Mouse (Mus musculus) neural tube, embryonic 14.5 days (tissue): ENCODE measurements around the gene Mus81. TPM values are rescaled to one million over a fixed set of nuclear protein-coding genes. Genes with fewer than 3 reads are reported as not detected.
"Not testable (repeated sequence)": the region's sequence is repeated elsewhere in the genome, so short reads cannot be mapped to it uniquely, and the experiment has no call there.

ENCODE experiments used
- ATAC-seq: fragments of 200-750 bp; cut with Nextera tagmentation; 2 replicates; pipeline ENCODE4 v1.8.0; 2017; ENCODE audit warnings: low read depth, mild to moderate bottlenecking, moderate TSS enrichment, moderate library complexity
- H3K27ac ChIP-seq: fragments of 300-500 bp; sonication (generic); 2 replicates; pipeline ENCODE4 v1.5.1; 2014; ENCODE audit warnings: low read depth, mild to moderate bottlenecking, control low read depth, low read length, moderate library complexity, mixed read lengths
- H3K27me3 ChIP-seq: fragments of 300-500 bp; sonication (generic); 2 replicates; pipeline ENCODE4 v1.6.1; 2014; ENCODE audit warnings: low read length; ENCODE audit not compliant: control insufficient read depth, insufficient read depth
- H3K36me3 ChIP-seq: fragments of 300-500 bp; sonication (generic); 2 replicates; pipeline ENCODE4 v1.6.1; 2014; ENCODE audit warnings: low read length, mixed read lengths; ENCODE audit not compliant: control insufficient read depth, insufficient read depth
- H3K4me1 ChIP-seq: fragments of 300-500 bp; sonication (generic); 2 replicates; pipeline ENCODE4 v1.6.1; 2014; ENCODE audit warnings: low read length; ENCODE audit not compliant: control insufficient read depth, insufficient read depth
- H3K4me2 ChIP-seq: fragments of 300-500 bp; sonication (generic); 2 replicates; pipeline ENCODE4 v1.6.1; 2014; ENCODE audit warnings: mild to moderate bottlenecking, low read depth, low read length, control low read depth
- H3K4me3 ChIP-seq: fragments of 300-500 bp; sonication (generic); 2 replicates; pipeline ENCODE4 v1.5.1; 2014; ENCODE audit warnings: low read depth, low read length, control low read depth, mixed read lengths
- H3K9ac ChIP-seq: fragments of 300-500 bp; sonication (generic); replicated peaks from 2 replicates; pipeline ENCODE4 v1.6.1; 2014; ENCODE audit warnings: low read depth, mild to moderate bottlenecking, control low read depth, low read length, mixed read lengths
- H3K9me3 ChIP-seq: fragments of 300-500 bp; sonication (generic); 2 replicates; pipeline ENCODE4 v1.6.1; 2016; ENCODE audit warnings: low read length; ENCODE audit not compliant: control insufficient read depth
- WGBS: fragments of 180-500 bp; shearing (Covaris S2); extraction: QIAGEN DNeasy Blood & Tissue Kit; methylation state at CpG from one replicate; pipeline ENCODE4 v1.1.7; 2014; 5-methylcytosine and 5-hydroxymethylcytosine counted together
- polyA plus RNA-seq: library from polyadenylated mRNA; unstranded; fragments of >200 nt; fragmentation: Nextera tagmentation; extraction: Ambion mirVana; gene quantifications from 2 replicates; pipeline ENCODE4 v1.2.1, GENCODE M21; 2014

The Mus81 gene
- polyA plus RNA-seq, 1 experiment from 2014 or later = 43.6 TPM

GRCm38 (mm10) chr19:5494314-5494713 is 6.1 kb upstream of the Mus81 start:
- peaks cover 18% of the 10 kb centered on the region; the same call in 1 of the 2 replicates for H3K4me1 ChIP-seq
- H3K36me3 ChIP-seq = peaks cover 54% of the 10 kb centered on the region
- H3K27ac ChIP-seq = no peak overlapping the region
- no peaks in the 10 kb centered on the region for H3K27me3 ChIP-seq
- no peak overlapping the region for H3K9ac ChIP-seq
- WGBS = 91% methylated on average over 3 of the region's 3 CpGs
- no peaks in the 10 kb centered on the region for H3K9me3 ChIP-seq
- no peak for ATAC-seq
- no peak overlapping the region for H3K4me3 ChIP-seq
- no peak overlapping the region for H3K4me2 ChIP-seq

- Histone ChIP-seq H3K36me3 (peaks cover 54% of the 10 kb centered on the region), H3K4me1 (peaks cover 20% of the 10 kb centered on the region; the same call in 1 of the 2 replicates)
- H3K27ac ChIP-seq, ATAC-seq, H3K9ac ChIP-seq, H3K4me2 ChIP-seq, H3K27me3 ChIP-seq, H3K4me3 ChIP-seq, H3K9me3 ChIP-seq: not testable (repeated sequence)
- WGBS = 51% methylated on average over 9 of the region's 9 CpGs
These were observed 5.1 kb upstream of the Mus81 start for GRCm38 (mm10) chr19:5493301-5493721.

- Histone ChIP-seq H3K27ac (no peak overlapping the region), H3K9ac (no peak overlapping the region), H3K4me3 (no peak overlapping the region), H3K4me1 (peaks cover 20% of the 10 kb centered on the region; the same call in 1 of the 2 replicates), H3K9me3 (no peaks in the 10 kb centered on the region), H3K36me3 (peaks cover 51% of the 10 kb centered on the region), H3K4me2 (no peak overlapping the region), H3K27me3 (no peaks in the 10 kb centered on the region)
- WGBS = 91% methylated on average over 4 of the region's 4 CpGs
- no peak for ATAC-seq
These were observed 4.4 kb upstream of the Mus81 start for GRCm38 (mm10) chr19:5492641-5493040.

- Histone ChIP-seq H3K27ac (peak overlapping the region; percentile 97), H3K4me1 (peaks cover 27% of the 10 kb centered on the region; the same call in 1 of the 2 replicates), H3K4me2 (peak overlapping the region; percentile 89), H3K27me3 (no peaks in the 10 kb centered on the region), H3K36me3 (peaks cover 37% of the 10 kb centered on the region), H3K9ac (peak overlapping the region; percentile 93), H3K9me3 (no peaks in the 10 kb centered on the region), H3K4me3 (peak overlapping the region; percentile 93)
- under 1% methylated on average over 59 of the region's 59 CpGs for WGBS
- peak; percentile 23 for ATAC-seq
These were observed 2.9 kb upstream of the Mus81 start for GRCm38 (mm10) chr19:5490898-5491708.

DNA sequence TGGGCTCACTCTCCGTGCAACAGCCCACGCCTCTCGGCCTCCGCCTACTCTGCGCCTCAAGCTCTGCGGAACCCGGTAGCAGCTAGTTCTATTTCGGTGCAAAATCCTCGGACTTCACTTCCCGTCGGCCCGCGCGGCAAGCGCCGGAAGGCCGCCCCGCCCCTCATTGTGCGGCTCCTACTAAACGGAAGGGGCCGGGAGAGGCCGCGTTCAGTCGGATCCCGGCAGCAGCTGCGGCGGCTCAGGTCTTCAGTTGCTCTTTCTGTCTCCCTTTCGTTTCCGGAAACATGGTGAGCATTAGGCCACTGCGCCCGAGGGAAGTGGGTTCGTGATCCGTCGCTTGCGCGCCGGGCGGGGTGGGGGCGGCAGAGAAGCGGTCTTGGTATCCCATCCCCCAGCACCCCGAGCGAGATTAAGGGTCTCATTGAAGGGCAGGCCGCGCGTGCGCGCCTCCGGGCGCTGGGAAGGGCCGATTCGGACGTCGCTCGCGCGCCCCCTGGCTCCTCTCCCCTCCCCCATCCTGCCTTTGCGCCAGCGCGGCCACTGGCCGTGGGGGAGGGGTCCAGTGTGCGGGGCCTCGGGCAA is 2.2 kb upstream of the Mus81 start, which contains the start of gene Cfl1:
Cfl1 (plus strand) TSS at position 143 of the 585 bp plus-strand sequence.
- peaks cover 27% of the 10 kb centered on the region; the same call in 1 of the 2 replicates for H3K4me1 ChIP-seq
- peak within 1 kb of the TSS; percentile 93 for H3K9ac ChIP-seq
- H3K27me3 ChIP-seq = no peaks in the 10 kb centered on the region
- H3K9me3 ChIP-seq = no peaks in the 10 kb centered on the region
- peak within 1 kb of the TSS; percentile 89 for H3K4me2 ChIP-seq
- H3K27ac ChIP-seq = peak within 1 kb of the TSS; percentile 97
- peak within 1 kb of the TSS; percentile 93 for H3K4me3 ChIP-seq
- peaks cover 32% of the 10 kb centered on the region for H3K36me3 ChIP-seq
- ATAC-seq = peak; percentile 69
- WGBS = under 1% methylated on average over 52 of the region's 62 CpGs

DNA sequence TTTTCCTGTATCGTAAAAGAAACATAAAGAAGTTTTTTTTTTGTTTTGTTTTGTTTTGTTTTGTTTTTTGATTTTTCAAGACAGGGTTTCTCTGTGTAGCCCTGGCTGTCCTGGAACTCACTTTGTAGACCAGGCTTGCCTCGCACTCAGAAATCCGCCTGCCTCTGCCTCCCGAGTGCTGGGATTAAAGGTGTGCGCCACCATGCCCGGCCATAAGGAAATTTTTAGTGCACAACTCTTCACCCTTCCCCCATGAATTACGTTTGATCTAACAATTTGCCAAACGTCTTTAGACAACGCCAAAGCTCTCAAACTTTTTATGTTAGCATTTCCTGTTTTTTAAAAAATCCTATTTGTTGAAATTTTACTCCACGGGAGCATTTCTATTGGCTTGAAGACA is 1.5 kb upstream of the Mus81 start:
- Histone ChIP-seq H3K27ac (peak overlapping the region; percentile 97), H3K4me2 (peak overlapping the region; percentile 58), H3K4me1 (peaks cover 27% of the 10 kb centered on the region; the same call in 1 of the 2 replicates), H3K4me3 (peak overlapping the region; percentile 93), H3K36me3 (peaks cover 32% of the 10 kb centered on the region)
- not testable (repeated sequence) for H3K9ac ChIP-seq, ATAC-seq, H3K27me3 ChIP-seq, H3K9me3 ChIP-seq
- WGBS = 54% methylated on average over 10 of the region's 10 CpGs

DNA sequence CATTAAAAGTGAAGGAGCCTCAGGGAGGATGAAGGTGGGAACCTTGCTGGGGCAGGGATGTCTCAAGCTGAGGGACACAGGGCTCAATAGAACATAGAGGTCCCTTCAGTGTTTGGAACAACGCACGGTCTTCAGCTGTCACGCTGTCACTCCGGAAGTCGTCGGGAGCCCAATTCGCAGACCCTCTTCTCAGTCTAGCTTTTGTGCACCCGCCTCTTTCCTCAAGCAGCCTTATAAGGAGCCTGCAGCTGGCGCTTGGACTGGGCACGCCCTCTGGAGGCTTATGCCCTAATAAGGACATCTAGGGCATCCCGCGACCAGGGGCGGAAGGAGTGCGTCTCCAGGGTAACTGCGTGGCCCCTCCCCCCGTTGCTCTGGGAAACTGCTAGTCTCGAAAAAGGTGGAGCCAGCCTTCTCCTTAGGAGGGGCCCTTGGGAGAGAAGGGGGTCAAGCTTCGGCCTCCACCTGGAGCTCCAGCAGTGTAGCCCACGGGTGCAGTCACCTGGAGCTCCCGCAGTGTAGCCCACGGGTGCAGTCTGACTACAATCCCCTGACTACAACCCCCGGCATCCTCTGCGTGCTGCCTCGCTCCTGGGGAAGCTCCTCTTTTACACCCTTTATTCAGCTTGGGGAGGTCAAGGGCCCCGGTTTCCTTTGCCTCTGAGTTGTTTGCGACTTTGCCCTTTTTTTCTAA is 823 bp upstream of the Mus81 start:
- Histone ChIP-seq H3K4me1 (peaks cover 27% of the 10 kb centered on the region; the same call in 1 of the 2 replicates), H3K9me3 (no peaks in the 10 kb centered on the region), H3K27ac (peak overlapping the region; percentile 90), H3K36me3 (peaks cover 27% of the 10 kb centered on the region), H3K4me2 (peak overlapping the region; percentile 58), H3K9ac (peak overlapping the region; percentile 5; the same call in 1 of the 2 replicates), H3K27me3 (no peaks in the 10 kb centered on the region), H3K4me3 (peak overlapping the region; percentile 42)
- peak; percentile 68 for ATAC-seq
- under 1% methylated on average over 26 of the region's 26 CpGs for WGBS

GRCm38 (mm10) chr19:5486771-5487170 is 1.4 kb downstream of the Mus81 start:
- no peak overlapping the region for H3K9ac ChIP-seq
- no peaks in the 10 kb centered on the region for H3K27me3 ChIP-seq
- H3K36me3 ChIP-seq = peaks cover 23% of the 10 kb centered on the region
- H3K4me1 ChIP-seq = peaks cover 14% of the 10 kb centered on the region; the same call in 1 of the 2 replicates
- no peaks in the 10 kb centered on the region for H3K9me3 ChIP-seq
- H3K4me3 ChIP-seq = peak overlapping the region; percentile 42; the same call in 1 of the 2 replicates
- 95% methylated on average over 4 of the region's 4 CpGs for WGBS
- ATAC-seq = no peak
- no peak overlapping the region; the same call in 1 of the 2 replicates for H3K4me2 ChIP-seq
- H3K27ac ChIP-seq = no peak overlapping the region
